Mouse (Mus musculus) neural tube, embryonic 13.5 days (tissue): ENCODE results near the gene A930002H24Rik. TPM values are rescaled to one million over a fixed set of nuclear protein-coding genes. Genes with fewer than 3 reads are reported as not detected.

ENCODE experiments used
- ATAC-seq: fragments of 200-750 bp; cut with Nextera tagmentation; 2 replicates; pipeline ENCODE4 v1.8.0; 2017; ENCODE audit warnings: low read depth, mild to moderate bottlenecking, moderate TSS enrichment, moderate library complexity
- H3K27ac ChIP-seq: fragments of 300-500 bp; sonication (generic); replicated peaks from 2 replicates; pipeline ENCODE4 v1.5.1; 2015; ENCODE audit warnings: moderate library complexity, mild to moderate bottlenecking, inconsistent platforms
- H3K27me3 ChIP-seq: fragments of 300-500 bp; sonication (generic); 2 replicates; pipeline ENCODE4 v1.6.1; 2015; ENCODE audit warnings: mild to moderate bottlenecking, inconsistent platforms
- H3K36me3 ChIP-seq: fragments of 300-500 bp; sonication (generic); 2 replicates; pipeline ENCODE4 v1.6.1; 2015; ENCODE audit warnings: mild to moderate bottlenecking, inconsistent platforms
- H3K4me1 ChIP-seq: fragments of 300-500 bp; sonication (generic); replicated peaks from 2 replicates; pipeline ENCODE4 v1.6.1; 2015; ENCODE audit warnings: inconsistent platforms
- H3K4me2 ChIP-seq: fragments of 300-500 bp; sonication (generic); 2 replicates; pipeline ENCODE4 v1.6.1; 2015; ENCODE audit warnings: inconsistent platforms, mild to moderate bottlenecking, moderate library complexity
- H3K4me3 ChIP-seq: fragments of 300-500 bp; sonication (generic); 2 replicates; pipeline ENCODE4 v1.5.1; 2015; ENCODE audit warnings: mild to moderate bottlenecking, inconsistent platforms
- H3K9ac ChIP-seq: fragments of 300-500 bp; sonication (generic); 2 replicates; pipeline ENCODE4 v1.6.1; 2015; ENCODE audit warnings: moderate library complexity, mild to moderate bottlenecking, inconsistent platforms
- H3K9me3 ChIP-seq: fragments of 300-500 bp; sonication (generic); 2 replicates; pipeline ENCODE4 v1.6.1; 2016; ENCODE audit warnings: inconsistent platforms
- WGBS: fragments of 180-500 bp; shearing (Covaris S2); methylation state at CpG from one replicate; pipeline ENCODE4 v1.1.7; 2015; 5-methylcytosine and 5-hydroxymethylcytosine counted together
- polyA plus RNA-seq: library from polyadenylated mRNA; unstranded; fragments of >200 nt; fragmentation: Nextera tagmentation; extraction: Ambion mirVana; gene quantifications from 2 replicates; pipeline ENCODE4 v1.2.1, GENCODE M21; 2015

The A930002H24Rik gene
- polyA plus RNA-seq, 1 experiment from 2014 or later: 3.0 TPM

DNA sequence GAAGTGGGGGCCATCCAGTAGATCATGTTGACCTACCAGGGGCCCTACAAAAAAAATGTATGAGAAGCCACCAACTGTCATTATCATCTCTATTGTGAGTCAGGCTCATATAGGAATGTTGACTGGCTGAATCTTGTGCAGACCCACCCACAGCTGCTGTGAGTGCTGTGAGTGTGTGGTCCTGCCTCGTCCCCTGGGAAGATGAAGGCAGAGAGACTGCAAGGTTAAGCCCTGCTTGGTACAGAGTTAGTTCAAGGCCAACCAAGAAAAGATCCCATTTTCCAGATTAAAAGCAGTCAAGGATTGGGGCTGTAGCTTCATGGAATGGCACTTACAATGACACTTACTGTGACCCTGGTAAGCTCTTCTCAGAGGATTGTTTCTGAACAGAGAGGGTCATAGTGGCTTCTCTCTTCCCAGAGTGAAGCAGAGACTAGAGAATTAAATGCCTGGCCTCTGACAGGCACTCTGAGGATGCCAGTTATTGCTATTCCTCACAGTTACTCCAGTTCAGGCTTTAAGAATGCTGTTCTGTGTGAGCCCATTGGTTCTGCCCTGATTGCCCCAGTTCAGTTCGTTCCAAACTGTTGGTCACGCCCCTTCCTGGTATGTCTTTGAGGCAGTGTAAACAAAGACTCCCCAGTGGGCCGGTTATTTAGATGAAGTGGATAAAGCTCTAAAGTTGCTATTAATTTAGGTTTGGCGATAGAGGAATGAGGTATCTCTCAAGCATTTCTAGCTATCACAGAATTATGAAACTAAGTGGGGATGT, 34.8 kb downstream of the A930002H24Rik start:
- no peak for ATAC-seq
- H3K4me1 ChIP-seq: 0 out of 2 replicates have a peak, but pooled peaks cover 3% of the 10 kb centered on the region
- WGBS: 59% methylated on average over 5 of the region's 5 CpGs
- H3K27ac ChIP-seq: no peak overlapping the region
- H3K4me3 ChIP-seq: no peak overlapping the region
- H3K36me3 ChIP-seq: no peaks in the 10 kb centered on the region
- no peaks in the 10 kb centered on the region for H3K27me3 ChIP-seq
- H3K9me3 ChIP-seq: no peaks in the 10 kb centered on the region
- H3K4me2 ChIP-seq: no peak overlapping the region
- H3K9ac ChIP-seq: no peak overlapping the region

DNA sequence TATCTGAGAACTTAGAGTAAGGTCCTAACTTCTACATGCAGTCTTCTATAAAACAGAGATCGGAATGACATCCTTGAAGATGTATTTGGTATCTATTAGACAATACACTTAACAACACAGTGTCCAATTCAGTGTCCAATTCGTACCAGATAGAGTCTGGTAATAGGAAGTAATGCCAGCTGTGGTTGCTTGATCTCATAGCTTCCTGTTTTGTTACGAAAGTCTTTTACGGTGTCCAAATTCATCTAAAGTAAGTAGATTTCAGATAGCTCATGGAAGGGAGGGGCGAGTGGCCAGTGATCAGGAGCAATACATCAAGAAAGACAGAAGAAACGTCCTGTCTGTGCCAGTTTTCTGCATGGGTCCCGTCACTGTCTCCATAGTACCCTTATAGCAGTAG, 36.8 kb downstream of the A930002H24Rik start:
- H3K9me3 ChIP-seq: no peaks in the 10 kb centered on the region
- H3K9ac ChIP-seq: no peak overlapping the region
- 89% methylated on average over 7 of the region's 7 CpGs for WGBS
- 0 out of 2 replicates have a peak, but pooled peaks cover 3% of the 10 kb centered on the region for H3K4me1 ChIP-seq
- H3K4me3 ChIP-seq: no peak overlapping the region
- H3K36me3 ChIP-seq: no peaks in the 10 kb centered on the region
- no peak overlapping the region for H3K27ac ChIP-seq
- no peak for ATAC-seq
- H3K27me3 ChIP-seq: no peaks in the 10 kb centered on the region
- no peak overlapping the region for H3K4me2 ChIP-seq

DNA sequence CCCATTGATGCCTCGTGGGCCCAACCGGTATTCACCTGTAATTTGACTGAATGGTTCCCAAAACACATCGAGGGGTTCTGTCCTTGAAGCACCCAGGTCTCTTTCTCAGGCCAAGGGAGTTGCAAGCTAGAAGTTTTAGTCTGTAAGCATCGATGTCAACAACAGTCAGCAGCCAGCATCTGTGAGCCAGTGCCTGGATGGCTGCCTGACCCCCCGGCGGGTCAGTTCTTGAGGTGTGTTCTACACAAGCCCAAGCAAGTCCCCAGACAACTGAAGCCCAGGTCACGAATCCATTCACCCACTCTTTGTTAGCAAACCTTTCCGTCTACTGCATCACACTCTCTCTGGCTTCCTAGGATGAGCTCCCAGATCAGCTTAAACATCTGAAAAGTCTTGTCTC, 37.4 kb downstream of the A930002H24Rik start:
- H3K27me3 ChIP-seq: no peaks in the 10 kb centered on the region
- H3K9me3 ChIP-seq: no peaks in the 10 kb centered on the region
- H3K36me3 ChIP-seq: no peaks in the 10 kb centered on the region
- 84% methylated on average over 8 of the region's 8 CpGs for WGBS
- no peak overlapping the region for H3K27ac ChIP-seq
- H3K4me1 ChIP-seq: no peaks in the 10 kb centered on the region
- no peak overlapping the region for H3K4me3 ChIP-seq
- no peak for ATAC-seq
- H3K4me2 ChIP-seq: no peak overlapping the region
- no peak overlapping the region for H3K9ac ChIP-seq

DNA sequence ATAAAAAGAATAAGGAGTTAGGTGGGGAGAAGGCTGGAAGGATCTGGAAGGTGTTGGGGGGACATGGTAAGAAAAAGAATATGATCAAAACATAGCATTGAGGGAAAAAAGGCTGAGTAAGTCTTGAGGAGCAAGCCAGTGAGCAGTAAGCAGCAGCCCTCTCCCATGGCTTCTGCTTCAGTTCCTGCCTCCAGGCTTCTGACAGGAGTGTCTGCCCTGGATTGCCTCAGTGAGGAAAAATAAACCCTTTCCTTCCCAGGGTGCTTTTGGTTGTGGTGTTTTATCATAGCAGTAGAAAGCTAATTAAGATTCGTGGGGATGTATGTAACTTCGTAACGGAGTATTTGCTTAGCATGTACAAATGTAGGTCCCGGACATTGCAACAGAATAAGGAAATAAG, 39.5 kb downstream of the A930002H24Rik start:
- no peaks in the 10 kb centered on the region for H3K36me3 ChIP-seq
- no peak overlapping the region for H3K4me3 ChIP-seq
- no peak overlapping the region for H3K27ac ChIP-seq
- H3K27me3 ChIP-seq: no peaks in the 10 kb centered on the region
- WGBS: 96% methylated on average over 4 of the region's 4 CpGs
- no peak for ATAC-seq
- H3K4me2 ChIP-seq: no peak overlapping the region
- no peaks in the 10 kb centered on the region for H3K4me1 ChIP-seq
- H3K9me3 ChIP-seq: no peaks in the 10 kb centered on the region
- H3K9ac ChIP-seq: no peak overlapping the region

DNA sequence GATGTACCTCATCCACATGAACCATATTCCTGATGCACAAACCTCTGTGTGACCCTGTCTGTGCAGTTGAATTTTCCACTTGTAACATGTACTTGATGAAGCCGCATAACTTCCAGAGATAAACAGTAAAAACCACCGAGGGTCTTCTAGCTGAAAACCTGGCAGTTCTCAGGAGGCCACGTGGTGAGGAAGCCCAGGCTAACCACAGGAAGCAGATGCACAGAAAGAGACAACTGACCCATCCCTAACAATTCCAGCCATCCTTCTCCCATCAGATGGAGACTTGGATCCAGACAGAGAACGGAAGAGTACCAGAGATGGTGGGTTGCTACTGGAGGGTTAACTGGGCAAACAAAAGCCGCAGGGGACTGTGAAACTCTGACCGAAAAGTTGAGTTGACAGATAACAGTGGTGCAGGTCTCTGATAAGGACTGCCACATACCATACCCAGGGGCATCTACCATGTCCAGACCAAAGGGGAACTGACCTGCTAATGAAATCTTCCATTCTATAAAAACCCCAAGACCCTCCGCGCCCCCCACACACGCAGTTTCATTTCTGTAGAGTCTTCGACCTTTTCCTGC, 45.1 kb downstream of the A930002H24Rik start:
- Histone ChIP-seq H3K9ac (no peak overlapping the region), H3K4me1 (no peaks in the 10 kb centered on the region), H3K27ac (no peak overlapping the region), H3K36me3 (no peaks in the 10 kb centered on the region), H3K9me3 (no peaks in the 10 kb centered on the region), H3K27me3 (no peaks in the 10 kb centered on the region), H3K4me2 (no peak overlapping the region), H3K4me3 (no peak overlapping the region)
- ATAC-seq: no peak
- 90% methylated on average over 10 of the region's 10 CpGs for WGBS

DNA sequence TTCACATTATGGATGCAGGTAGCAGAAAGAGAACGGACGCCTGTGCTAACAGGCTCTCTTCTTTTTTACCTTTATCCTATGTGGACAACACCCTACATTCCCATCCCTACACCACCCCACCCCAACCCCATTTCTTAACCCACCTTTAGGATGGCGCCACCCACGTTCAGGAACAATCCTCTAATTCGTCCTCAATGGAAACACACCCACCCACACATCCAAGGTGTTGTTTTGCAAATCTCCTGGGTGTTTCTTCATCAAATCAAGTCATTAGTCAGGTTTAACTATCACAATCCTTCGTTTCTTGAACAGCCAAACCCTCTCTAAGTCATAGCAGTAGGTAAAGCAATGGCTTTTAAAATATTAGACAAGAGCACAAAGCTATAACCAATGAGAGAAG, 50.0 kb downstream of the A930002H24Rik start:
- Histone ChIP-seq H3K4me3 (no peak overlapping the region), H3K9me3 (no peaks in the 10 kb centered on the region), H3K27me3 (no peaks in the 10 kb centered on the region), H3K36me3 (no peaks in the 10 kb centered on the region), H3K27ac (no peak overlapping the region), H3K4me1 (peaks cover 10% of the 10 kb centered on the region), H3K4me2 (no peak overlapping the region), H3K9ac (no peak overlapping the region)
- 82% methylated on average over 6 of the region's 6 CpGs for WGBS
- ATAC-seq: no peak

Other genes with a start within 250 kb of the A930002H24Rik start
- 34.0 and 36.6 TPM in 2 replicates for gene Fer, start 729 bp downstream of the A930002H24Rik start, polyA plus RNA-seq